ENCODE assay signal across 14 mouse cellular contexts in the genomic region with DNA sequence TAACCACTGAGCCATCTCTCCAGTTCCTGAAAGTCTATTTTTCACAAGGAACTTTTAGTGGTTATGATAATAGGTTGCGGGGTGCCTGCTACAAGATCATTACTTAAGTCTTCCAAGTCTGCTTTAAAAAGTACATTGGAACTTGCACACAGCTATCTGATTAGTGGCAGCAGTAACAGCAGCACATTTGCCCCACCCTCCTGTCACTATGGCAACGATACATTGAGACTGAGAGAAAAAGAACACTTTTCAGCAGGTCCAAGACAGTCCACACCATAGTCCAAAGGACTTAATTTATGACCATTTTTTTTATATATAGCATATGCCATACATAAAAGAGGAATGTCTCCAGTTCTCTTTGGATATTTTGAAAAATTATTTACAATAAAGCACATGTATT. TPM values are rescaled to one million over a fixed set of nuclear protein-coding genes. Genes with fewer than 3 reads are reported as not detected.
DNase-seq lines count a peak whose midpoint lies in the region; ATAC-seq and TF ChIP-seq lines count a peak whose summit lies in the region.
"Had no signal": no experiment of that assay in that cellular context is flagged by ENCODE, and none has a peak within 500 bp of the region (broad histone marks: within the 10 kb centered on the region; RNA-seq: fewer than 3 reads in every experiment).

No protein-coding gene starts in this region.

- H3K4me3 ChIP-seq in lung, embryonic 14.5 days (ENCODE audit: low read depth, low read length): no peak overlapping the region
- H3K4me3 ChIP-seq in stomach, embryonic 15.5 days (replicated peaks): no peak overlapping the region
- H3K4me3 ChIP-seq in lung, adult 2 months (replicated peaks; ENCODE audit: extremely low read depth, low read depth, low read length): no peak overlapping the region
- H3K4me3 ChIP-seq: heart, embryonic 12.5 days; midbrain, embryonic 12.5 days had no signal

- H3K27me3 ChIP-seq in lung, embryonic 14.5 days (ENCODE audit: insufficient read depth, low read length): no peaks in the 10 kb centered on the region
- no peaks in the 10 kb centered on the region for H3K27me3 ChIP-seq in stomach, embryonic 15.5 days (replicated peaks)
- H3K27me3 ChIP-seq: midbrain, embryonic 12.5 days had no signal

- H3K9me3 ChIP-seq in lung, embryonic 14.5 days (ENCODE audit: low read depth, low read length): no peaks in the 10 kb centered on the region
- no peaks in the 10 kb centered on the region for H3K9me3 ChIP-seq in stomach, embryonic 15.5 days
- H3K9me3 ChIP-seq: heart, embryonic 12.5 days; midbrain, embryonic 12.5 days had no signal

- DNase-seq in lung, embryonic 14.5 days: peak; percentile 26
- DNase-seq in lung, postnatal 10 days: no peak
- DNase-seq in c-Kit-positive CD71-positive TER-119-positive erythroid progenitor cells, embryonic 14.5 days (ENCODE audit: low spot score): peak; percentile 55
- DNase-seq in liver: peak; percentile 29
- no peak for DNase-seq in adrenal gland, postnatal 36 days
- DNase-seq in lung, adult 2 months: no peak
- DNase-seq in urinary bladder, adult 2 months (ENCODE audit: low spot score): no peak
- DNase-seq: cerebellum, postnatal 14 days; forebrain, postnatal 0 days; gastrocnemius, postnatal 10 days; kidney, adult 11 months had no signal

- H3K4me2 ChIP-seq in lung, embryonic 14.5 days: no peak overlapping the region
- no peak overlapping the region for H3K4me2 ChIP-seq in stomach, embryonic 15.5 days
- H3K4me2 ChIP-seq: midbrain, embryonic 12.5 days had no signal

- H3K4me1 ChIP-seq in lung, embryonic 14.5 days (ENCODE audit: insufficient read depth): 0 out of 2 replicates have a peak, but pooled peaks cover 3% of the 10 kb centered on the region
- 0 out of 2 replicates have a peak, but pooled peaks cover 4% of the 10 kb centered on the region for H3K4me1 ChIP-seq in stomach, embryonic 15.5 days
- peaks cover 10% of the 10 kb centered on the region for H3K4me1 ChIP-seq in lung, adult 2 months (ENCODE audit: control insufficient read depth, insufficient read depth, low read length)

- ATAC-seq in lung, embryonic 14.5 days (ENCODE audit: insufficient read depth): no peak
- peak; percentile 47; the same call in 1 of the 2 replicates for ATAC-seq in stomach, embryonic 15.5 days (ENCODE audit: insufficient read depth, low FRiP score, low read depth)
- ATAC-seq: forebrain, postnatal 0 days had no signal

- no peaks in the 10 kb centered on the region for H3K36me3 ChIP-seq in lung, embryonic 14.5 days (ENCODE audit: insufficient read depth)
- H3K36me3 ChIP-seq in stomach, embryonic 15.5 days: no peaks in the 10 kb centered on the region
- H3K36me3 ChIP-seq: heart, embryonic 12.5 days; midbrain, embryonic 12.5 days had no signal

- TF ChIP-seq POLR2A in lung, adult 2 months (IDR thresholded peaks at IDR 0.05; ENCODE audit: borderline replicate concordance, extremely low read depth, low read depth, low read length): no peak

- H3K27ac ChIP-seq in lung, embryonic 14.5 days (ENCODE audit: low read depth): no peak overlapping the region
- H3K27ac ChIP-seq in stomach, embryonic 15.5 days: no peak overlapping the region
- H3K27ac ChIP-seq: midbrain, embryonic 12.5 days had no signal

- TF ChIP-seq CTCF in lung, embryonic 14.5 days (IDR thresholded peaks at IDR 0.05; ENCODE audit: low read depth): no peak
- no peak for TF ChIP-seq CTCF in lung, adult 2 months (IDR thresholded peaks at IDR 0.05; ENCODE audit: insufficient read depth, low read length)

- no peak overlapping the region for H3K9ac ChIP-seq in lung, embryonic 14.5 days
- H3K9ac ChIP-seq in stomach, embryonic 15.5 days: no peak overlapping the region
- H3K9ac ChIP-seq: forebrain, postnatal 0 days; heart, embryonic 12.5 days; midbrain, embryonic 12.5 days had no signal

- 74% methylated on average over 2 of the region's 2 CpGs for whole genome bisulfite sequencing in lung, embryonic 14.5 days
- 81% methylated on average over 2 of the region's 2 CpGs for WGBS in stomach, embryonic 15.5 days
- WGBS in lung, adult 2 months: 85% methylated on average over 2 of the region's 2 CpGs

RNA-seq across cellular contexts. Expression of a gene that starts 12.7 kb away (rescaled TPM):
- 14.4 and 14.5 TPM in 2 replicates for polyA plus RNA-seq in lung, embryonic 14.5 days (2014; fragmentation: Nextera tagmentation; extraction: Ambion mirVana)
- 17.8 and 21.7 TPM in 2 replicates for polyA plus RNA-seq in stomach, embryonic 15.5 days (2015; fragmentation: Nextera tagmentation; extraction: Ambion mirVana)
- 10 to 100 TPM; 15.4 to 20.8 TPM for total RNA-seq in adrenal gland, postnatal 36 days (2021)
- 45.6 and 57.3 TPM in 2 replicates for polyA plus RNA-seq in lung, adult 2 months (2012; rRNA removed)
- polyA plus RNA-seq in urinary bladder, adult 2 months (2012; rRNA removed): 24.8 and 27.0 TPM in 2 replicates

Comparison
In these comparisons a context has a peak if more than half of its experiments do, and no peak if none do; other contexts are left out.
1. DNase-seq: peak in lung, embryonic 14.5 days (single experiment), c-Kit-positive CD71-positive TER-119-positive erythroid progenitor cells, embryonic 14.5 days (single experiment) and liver (single experiment); none in lung, postnatal 10 days (single experiment), adrenal gland, postnatal 36 days (0 of 2), lung, adult 2 months (single experiment) and urinary bladder, adult 2 months (single experiment).